Mouse (Mus musculus) intestine, embryonic 15.5 days (tissue): ENCODE data around the gene Mettl2. TPM values are rescaled to one million over a fixed set of nuclear protein-coding genes. Genes with fewer than 3 reads are reported as not detected.
A peak's percentile ranks its signal among the peaks of the same experiment; 100 is the strongest.

Source experiments
- ATAC-seq: fragments of 200-750 bp; cut with Nextera tagmentation; 2 replicates; pipeline ENCODE4 v1.8.0; 2017; ENCODE audit warnings: moderate TSS enrichment, moderate library complexity
- H3K27ac ChIP-seq: fragments of 300-500 bp; sonication (generic); 2 replicates; pipeline ENCODE4 v1.5.1; 2015; ENCODE audit warnings: mild to moderate bottlenecking, inconsistent platforms
- H3K27me3 ChIP-seq: fragments of 300-500 bp; sonication (generic); replicated peaks from 2 replicates; pipeline ENCODE4 v1.6.1; 2015; ENCODE audit warnings: inconsistent platforms
- H3K36me3 ChIP-seq: fragments of 300-500 bp; sonication (generic); 2 replicates; pipeline ENCODE4 v1.6.1; 2015; ENCODE audit warnings: inconsistent platforms
- H3K4me1 ChIP-seq: fragments of 300-500 bp; sonication (generic); replicated peaks from 2 replicates; pipeline ENCODE4 v1.6.1; 2015; ENCODE audit warnings: inconsistent platforms
- H3K4me2 ChIP-seq: fragments of 300-500 bp; sonication (generic); replicated peaks from 2 replicates; pipeline ENCODE4 v1.6.1; 2015; ENCODE audit warnings: mild to moderate bottlenecking, inconsistent platforms
- H3K4me3 ChIP-seq: fragments of 300-500 bp; sonication (generic); replicated peaks from 2 replicates; pipeline ENCODE4 v1.5.1; 2015; ENCODE audit warnings: inconsistent platforms
- H3K9ac ChIP-seq: fragments of 300-500 bp; sonication (generic); 2 replicates; pipeline ENCODE4 v1.6.1; 2015; ENCODE audit warnings: inconsistent platforms
- H3K9me3 ChIP-seq: fragments of 300-500 bp; sonication (generic); 2 replicates; pipeline ENCODE4 v1.6.1; 2016; ENCODE audit warnings: inconsistent platforms
- WGBS: fragments of 180-500 bp; shearing (Covaris S2); methylation state at CpG from one replicate; pipeline ENCODE4 v1.1.7; 2015; 5-methylcytosine and 5-hydroxymethylcytosine counted together
- polyA plus RNA-seq: library from polyadenylated mRNA; unstranded; fragments of >200 nt; fragmentation: Nextera tagmentation; extraction: Ambion mirVana; gene quantifications from 2 replicates; pipeline ENCODE4 v1.2.1, GENCODE M21; 2015

Mettl2 gene
- polyA plus RNA-seq, 1 experiment from 2014 or later = 38.0 TPM

DNA sequence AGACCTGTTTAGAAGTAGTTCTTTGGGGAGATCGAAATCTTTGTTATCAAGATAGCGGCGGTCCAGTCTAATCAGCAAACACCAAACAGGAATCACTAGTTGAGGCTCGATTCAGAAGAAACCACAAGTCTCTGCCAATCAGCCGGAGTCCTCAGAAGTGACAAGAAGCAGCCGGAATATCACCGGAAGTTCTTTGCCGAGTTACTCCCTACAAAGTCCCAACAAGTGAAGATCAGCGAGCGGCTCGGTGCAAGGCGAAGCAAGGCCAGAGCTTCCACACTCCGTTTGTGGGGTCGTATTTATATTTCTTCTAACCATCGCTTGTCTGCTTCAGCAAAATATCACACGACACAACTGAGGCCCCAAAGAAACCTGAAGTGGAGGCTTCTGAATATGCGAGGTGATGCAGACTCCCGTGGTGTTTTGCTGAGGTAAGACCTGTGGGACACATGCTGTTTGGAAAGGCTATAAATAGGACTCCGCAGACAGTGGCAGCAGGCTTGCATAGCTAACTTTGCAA, 30.6 kb downstream of the Mettl2 start:
- no peaks in the 10 kb centered on the region for H3K9me3 ChIP-seq
- WGBS = 82% methylated on average over 19 of the region's 19 CpGs
- ATAC-seq = no peak

DNA sequence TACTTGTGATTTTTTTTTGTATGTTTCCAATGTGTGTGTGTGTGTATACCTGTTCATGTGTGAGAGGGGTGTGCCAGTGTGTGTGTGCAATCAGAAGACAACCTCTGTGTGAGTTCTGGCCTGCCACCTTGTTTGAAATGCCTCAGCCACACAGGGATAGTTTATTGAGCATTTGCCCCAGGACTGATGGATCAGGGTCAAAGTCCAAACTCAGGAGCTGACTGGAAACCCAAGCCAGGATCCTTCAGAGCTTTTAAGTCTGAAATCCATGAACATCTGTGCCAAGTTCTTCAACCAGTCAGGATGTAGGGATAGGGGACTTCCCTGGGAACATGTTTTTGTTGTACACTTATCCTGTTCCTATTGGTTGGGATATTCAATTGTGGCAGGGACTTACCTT, 31.8 kb downstream of the Mettl2 start:
- Histone ChIP-seq H3K4me3 (no peak overlapping the region), H3K9me3 (no peaks in the 10 kb centered on the region), H3K27me3 (no peaks in the 10 kb centered on the region), H3K36me3 (no peaks in the 10 kb centered on the region), H3K4me2 (no peak overlapping the region), H3K9ac (no peak overlapping the region), H3K4me1 (peaks cover 9% of the 10 kb centered on the region; the same call in 1 of the 2 replicates), H3K27ac (no peak overlapping the region)
- ATAC-seq = no peak

More for the DNA sequence above, 30.6 kb downstream of the Mettl2 start:
- no peak overlapping the region for H3K27ac ChIP-seq
- H3K27me3 ChIP-seq = no peaks in the 10 kb centered on the region
- no peak overlapping the region for H3K4me2 ChIP-seq
- no peak overlapping the region for H3K4me3 ChIP-seq
- no peaks in the 10 kb centered on the region for H3K36me3 ChIP-seq
- peaks cover 10% of the 10 kb centered on the region; the same call in 1 of the 2 replicates for H3K4me1 ChIP-seq
- no peak overlapping the region for H3K9ac ChIP-seq

DNA sequence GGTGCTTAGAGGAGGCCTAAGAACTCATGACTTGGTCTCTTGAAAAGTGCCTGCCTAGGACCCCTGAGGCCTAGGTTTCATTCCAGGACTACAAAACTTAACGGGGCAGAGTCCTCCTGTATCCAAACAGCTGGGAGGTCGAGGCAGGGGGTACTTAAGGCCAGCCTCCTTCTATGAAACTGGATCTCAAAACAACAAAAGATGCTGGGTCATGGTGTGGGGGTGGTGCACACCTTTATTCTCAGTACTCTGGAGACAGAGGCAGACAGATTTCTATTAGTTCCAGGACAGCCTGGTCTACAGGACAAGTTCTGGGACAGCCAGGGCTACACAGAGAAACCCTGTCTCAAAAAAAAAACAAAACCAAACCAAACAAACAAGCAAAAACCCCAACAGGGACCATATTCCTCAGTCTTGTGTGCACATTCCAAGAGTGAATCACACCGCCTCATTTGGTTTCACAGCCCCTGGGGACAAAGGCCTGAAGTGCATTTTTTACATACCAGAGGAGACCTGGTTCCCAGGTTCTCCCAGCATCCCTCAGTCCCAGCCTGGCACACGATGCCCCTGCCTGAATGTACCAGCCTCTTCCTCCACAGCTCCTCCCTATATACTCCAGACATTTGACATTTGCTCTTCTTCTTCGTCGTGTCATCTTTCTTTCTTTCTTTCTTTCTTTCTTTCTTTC, 33.6 kb downstream of the Mettl2 start:
- Histone ChIP-seq H3K4me3 (no peak overlapping the region), H3K4me1 (no peaks in the 10 kb centered on the region), H3K9ac (no peak overlapping the region), H3K4me2 (no peak overlapping the region), H3K27me3 (no peaks in the 10 kb centered on the region), H3K27ac (no peak overlapping the region), H3K36me3 (no peaks in the 10 kb centered on the region), H3K9me3 (peaks cover 4% of the 10 kb centered on the region; the same call in 1 of the 2 replicates)
- 57% methylated on average over 6 of the region's 6 CpGs for WGBS
- ATAC-seq = no peak

DNA sequence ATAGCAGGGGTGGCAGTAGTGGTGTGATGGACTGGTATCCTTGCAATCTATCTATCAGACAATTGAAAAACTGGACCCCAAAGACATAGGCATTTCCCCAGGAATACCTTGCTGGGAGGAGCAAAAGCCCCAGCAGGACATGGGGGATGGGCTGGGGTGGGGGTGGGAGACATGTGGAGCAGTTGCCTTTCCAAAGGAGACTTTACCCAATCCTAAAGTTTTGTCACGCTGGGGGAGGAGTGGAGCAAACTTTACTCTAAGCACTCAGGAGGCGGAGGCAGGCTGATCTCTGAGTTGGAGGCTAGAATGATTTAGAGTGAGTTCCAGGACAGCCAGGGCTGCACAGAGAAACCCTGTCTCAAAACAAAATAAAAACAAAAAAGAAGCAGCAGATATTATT, 35.2 kb downstream of the Mettl2 start:
- Histone ChIP-seq H3K27ac (no peak overlapping the region), H3K9me3 (peaks cover 9% of the 10 kb centered on the region; the same call in 1 of the 2 replicates), H3K4me3 (no peak overlapping the region), H3K4me1 (no peaks in the 10 kb centered on the region), H3K36me3 (no peaks in the 10 kb centered on the region), H3K9ac (no peak overlapping the region), H3K4me2 (no peak overlapping the region), H3K27me3 (no peaks in the 10 kb centered on the region)
- ATAC-seq = no peak
- WGBS = 83% methylated on average over 2 of the region's 2 CpGs

DNA sequence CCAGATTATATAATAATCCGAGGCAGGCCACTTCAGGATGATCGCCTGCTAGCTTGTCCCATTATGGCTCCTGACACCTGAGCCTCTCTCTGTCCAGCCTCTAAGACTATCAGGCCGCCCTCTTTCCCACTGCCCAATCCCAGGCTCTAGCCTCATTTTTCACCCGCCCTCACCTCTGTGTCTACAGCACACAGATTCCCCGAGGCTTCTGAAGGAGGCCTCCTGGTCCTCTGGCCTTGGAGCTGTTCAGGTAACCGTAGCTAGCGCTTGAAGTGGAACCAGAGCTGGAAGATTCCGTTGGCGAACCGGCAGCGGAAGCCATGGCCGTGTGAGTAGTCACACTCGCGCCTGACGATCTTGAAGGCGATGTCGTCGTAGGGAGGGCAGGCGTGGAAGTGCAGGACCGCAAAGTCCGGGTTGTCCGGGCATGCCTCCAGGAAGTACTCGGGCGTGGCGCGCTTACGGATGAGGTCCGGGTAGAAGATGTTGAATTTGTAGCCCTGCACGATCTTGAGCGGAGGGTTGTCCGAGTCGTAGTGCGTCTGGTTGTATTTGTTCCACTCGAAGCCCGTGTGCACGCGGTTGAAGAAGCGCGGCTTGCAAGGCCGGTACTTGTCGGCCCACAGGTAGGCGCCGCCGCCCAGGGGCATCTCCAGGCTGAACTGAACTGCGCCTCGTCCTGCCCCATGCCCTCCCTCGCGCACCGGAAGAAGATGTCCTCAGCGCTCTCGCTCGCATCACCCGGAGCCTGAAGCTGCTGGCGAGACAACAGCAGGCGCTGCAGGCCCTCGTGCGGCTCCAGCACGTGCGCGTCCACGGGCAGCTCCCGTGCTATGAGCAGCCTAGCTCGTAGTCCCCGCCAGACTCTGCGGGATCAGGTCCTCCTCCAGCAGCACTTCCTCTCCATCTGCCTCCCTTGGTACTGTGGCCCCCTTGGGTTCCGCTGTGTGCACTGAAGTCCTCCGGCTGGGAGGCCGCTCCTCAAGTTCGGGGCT, 38.6 kb downstream of the Mettl2 start:
- Histone ChIP-seq H3K4me2 (no peak overlapping the region), H3K27ac (no peak overlapping the region), H3K9me3 (peaks cover 9% of the 10 kb centered on the region; the same call in 1 of the 2 replicates), H3K36me3 (no peaks in the 10 kb centered on the region), H3K27me3 (no peaks in the 10 kb centered on the region), H3K4me3 (no peak overlapping the region), H3K4me1 (no peaks in the 10 kb centered on the region), H3K9ac (no peak overlapping the region)
- WGBS = 77% methylated on average over 69 of the region's 69 CpGs
- no peak for ATAC-seq

DNA sequence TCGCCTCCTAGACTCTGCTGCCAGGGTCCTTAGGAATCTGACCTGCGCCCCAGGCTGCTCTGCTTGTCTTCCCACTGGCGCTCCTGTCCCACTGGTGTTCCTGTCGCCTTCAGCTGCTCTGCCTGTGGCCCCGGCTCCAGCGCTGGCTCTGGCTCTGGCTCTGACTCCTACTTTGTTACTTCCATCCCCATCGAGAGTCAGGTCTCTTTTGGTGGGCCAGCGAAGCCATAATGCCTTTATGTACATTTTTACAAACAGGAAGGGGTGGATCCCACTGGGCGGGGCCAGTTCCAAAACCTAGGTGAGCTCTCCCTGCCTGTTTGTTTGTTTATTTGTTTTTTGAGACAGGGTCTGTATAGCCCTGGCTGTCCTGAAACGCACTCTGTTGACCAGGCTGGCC, 40.6 kb downstream of the Mettl2 start:
- H3K4me3 ChIP-seq = no peak overlapping the region
- no peaks in the 10 kb centered on the region for H3K36me3 ChIP-seq
- no peak overlapping the region for H3K9ac ChIP-seq
- H3K4me2 ChIP-seq = no peak overlapping the region
- peaks cover 9% of the 10 kb centered on the region; the same call in 1 of the 2 replicates for H3K9me3 ChIP-seq
- H3K27me3 ChIP-seq = no peaks in the 10 kb centered on the region
- WGBS = 89% methylated on average over 10 of the region's 10 CpGs
- H3K27ac ChIP-seq = no peak overlapping the region
- H3K4me1 ChIP-seq = no peaks in the 10 kb centered on the region
- ATAC-seq = no peak

DNA sequence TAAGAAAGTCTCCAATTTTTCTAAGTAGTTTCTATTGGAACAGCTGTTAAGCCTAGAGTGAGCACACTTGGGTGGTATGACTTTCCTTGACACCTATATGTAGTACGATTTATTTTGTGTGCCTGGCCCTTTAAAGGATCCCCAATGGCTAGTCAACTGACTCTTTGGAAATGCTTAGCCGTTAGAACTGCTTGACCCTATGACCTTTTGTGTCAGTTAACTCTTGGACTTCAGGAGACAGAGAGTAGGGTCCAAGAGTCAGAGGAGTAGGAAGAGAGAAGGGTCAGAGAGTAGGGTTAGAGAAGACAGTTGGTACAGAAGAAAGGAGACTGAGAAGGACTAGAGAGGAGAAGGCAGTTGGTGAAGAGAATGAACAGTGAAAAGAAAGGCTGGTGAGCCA, 52.3 kb downstream of the Mettl2 start, which contains the start of gene Tlk2:
Gene Tlk2, plus strand, starts transcription at position 292 of the 400 bp plus-strand sequence.
- H3K4me2 ChIP-seq = peak within 1 kb of the TSS; percentile 85
- no peaks in the 10 kb centered on the region for H3K36me3 ChIP-seq
- peak within 1 kb of the TSS; percentile 95; the same call in 1 of the 2 replicates for H3K4me3 ChIP-seq
- H3K9ac ChIP-seq = no peak within 1 kb of the TSS
- ATAC-seq = no peak
- no peak within 1 kb of the TSS for H3K27ac ChIP-seq
- H3K27me3 ChIP-seq = no peaks in the 10 kb centered on the region
- H3K4me1 ChIP-seq = peaks cover 9% of the 10 kb centered on the region
- no peaks in the 10 kb centered on the region for H3K9me3 ChIP-seq
- 48% methylated on average over 2 of the region's 2 CpGs for WGBS

DNA sequence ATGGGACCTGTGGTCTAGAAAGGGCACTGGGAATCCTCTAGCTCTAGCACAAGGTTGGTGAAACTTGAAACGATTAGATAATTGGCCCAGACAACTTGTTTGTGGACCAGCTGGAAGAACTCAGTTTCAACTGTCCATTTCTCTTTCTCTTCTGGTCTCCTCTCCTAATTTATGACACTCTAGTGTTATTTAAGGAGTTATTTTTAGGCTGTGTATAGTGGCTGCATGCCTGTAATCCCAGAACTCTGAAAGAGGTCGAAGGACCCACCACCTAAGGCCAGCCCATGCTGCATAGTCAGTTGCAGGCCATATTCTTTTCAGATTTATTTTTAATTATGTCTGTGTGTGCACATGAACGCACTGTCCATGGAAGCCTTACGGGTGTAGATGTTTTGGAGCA, 53.3 kb downstream of the Mettl2 start:
- H3K4me1 ChIP-seq = peaks cover 9% of the 10 kb centered on the region
- peak overlapping the region; percentile 95; the same call in 1 of the 2 replicates for H3K4me3 ChIP-seq
- no peaks in the 10 kb centered on the region for H3K9me3 ChIP-seq
- ATAC-seq = no peak
- H3K9ac ChIP-seq = no peak overlapping the region
- no peaks in the 10 kb centered on the region for H3K27me3 ChIP-seq
- no peak overlapping the region for H3K27ac ChIP-seq
- H3K36me3 ChIP-seq = peaks cover 1% of the 10 kb centered on the region; the same call in 1 of the 2 replicates
- H3K4me2 ChIP-seq = peak overlapping the region; percentile 85
- 68% methylated on average over 4 of the region's 4 CpGs for WGBS

DNA sequence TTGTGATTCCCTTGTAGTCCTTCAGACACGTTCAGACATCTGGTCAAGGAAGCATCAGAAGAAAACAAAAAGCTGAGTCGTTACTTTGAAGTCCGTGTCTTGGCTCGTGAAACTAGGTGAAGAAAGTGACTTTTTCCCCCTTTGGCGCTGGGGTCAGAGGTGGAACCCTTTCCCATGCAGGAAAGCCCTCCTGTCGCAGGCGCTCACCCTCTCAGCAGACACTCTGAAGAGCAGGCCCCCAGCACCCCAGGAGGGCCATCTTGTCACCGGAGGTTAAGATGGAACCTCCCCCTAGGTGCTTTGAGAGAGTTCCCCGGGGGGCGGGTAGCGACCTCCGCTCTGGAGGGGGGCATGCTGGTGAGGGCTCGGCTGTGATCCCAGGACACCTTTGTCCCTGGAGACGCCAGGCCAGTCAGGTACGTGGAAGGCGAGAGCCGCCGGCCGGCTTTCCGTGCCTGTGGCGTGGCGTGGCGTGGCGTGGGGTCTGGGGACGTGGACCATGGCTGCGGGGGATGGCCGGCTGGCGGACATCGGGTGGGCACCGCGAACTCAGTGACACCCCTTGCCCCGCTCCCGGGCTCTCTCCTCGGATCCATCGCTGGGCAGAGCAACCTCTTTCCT, 54.4 kb downstream of the Mettl2 start:
- Histone ChIP-seq H3K9me3 (no peaks in the 10 kb centered on the region), H3K4me2 (peak overlapping the region; percentile 85), H3K27ac (peak overlapping the region; percentile 95), H3K27me3 (no peaks in the 10 kb centered on the region), H3K9ac (peak overlapping the region; percentile 99), H3K4me1 (peaks cover 9% of the 10 kb centered on the region), H3K36me3 (peaks cover 6% of the 10 kb centered on the region; the same call in 1 of the 2 replicates), H3K4me3 (peak overlapping the region; percentile 95)
- peak; percentile 52 for ATAC-seq
- WGBS = under 1% methylated on average over 33 of the region's 35 CpGs

DNA sequence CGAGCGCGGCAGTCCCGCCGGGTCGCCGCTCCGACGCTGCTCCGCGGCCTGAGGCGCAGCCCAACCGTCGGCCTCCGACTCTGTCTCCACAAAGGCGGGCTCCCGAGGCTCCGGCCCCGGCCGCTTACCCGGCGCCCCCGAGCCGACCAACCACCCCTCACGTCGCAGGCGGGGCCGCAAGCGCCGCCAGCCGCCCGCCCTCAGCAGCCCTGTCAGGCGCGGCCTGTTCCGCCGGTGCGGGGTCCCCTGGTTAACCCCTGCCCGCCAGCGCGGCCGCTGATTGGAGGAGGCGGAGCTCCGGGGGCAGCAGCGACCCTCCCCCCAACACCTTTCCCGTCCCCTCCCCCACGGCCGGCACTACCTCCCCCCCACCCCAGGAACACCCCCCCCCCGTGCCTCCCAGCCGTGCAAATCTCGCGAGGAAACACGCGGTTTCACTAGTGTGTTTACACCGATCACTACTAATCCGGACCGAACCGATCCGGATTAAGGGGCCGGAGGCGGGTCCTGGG, 55.0 kb downstream of the Mettl2 start:
- H3K4me3 ChIP-seq = peak overlapping the region; percentile 95
- no peaks in the 10 kb centered on the region for H3K9me3 ChIP-seq
- H3K27ac ChIP-seq = peak overlapping the region; percentile 95
- H3K36me3 ChIP-seq = peaks cover 6% of the 10 kb centered on the region; the same call in 1 of the 2 replicates
- under 1% methylated on average over 59 of the region's 60 CpGs for WGBS
- peak overlapping the region; percentile 99 for H3K9ac ChIP-seq
- H3K4me1 ChIP-seq = peaks cover 9% of the 10 kb centered on the region
- no peaks in the 10 kb centered on the region for H3K27me3 ChIP-seq
- peak overlapping the region; percentile 85 for H3K4me2 ChIP-seq
- ATAC-seq = peak; percentile 98

DNA sequence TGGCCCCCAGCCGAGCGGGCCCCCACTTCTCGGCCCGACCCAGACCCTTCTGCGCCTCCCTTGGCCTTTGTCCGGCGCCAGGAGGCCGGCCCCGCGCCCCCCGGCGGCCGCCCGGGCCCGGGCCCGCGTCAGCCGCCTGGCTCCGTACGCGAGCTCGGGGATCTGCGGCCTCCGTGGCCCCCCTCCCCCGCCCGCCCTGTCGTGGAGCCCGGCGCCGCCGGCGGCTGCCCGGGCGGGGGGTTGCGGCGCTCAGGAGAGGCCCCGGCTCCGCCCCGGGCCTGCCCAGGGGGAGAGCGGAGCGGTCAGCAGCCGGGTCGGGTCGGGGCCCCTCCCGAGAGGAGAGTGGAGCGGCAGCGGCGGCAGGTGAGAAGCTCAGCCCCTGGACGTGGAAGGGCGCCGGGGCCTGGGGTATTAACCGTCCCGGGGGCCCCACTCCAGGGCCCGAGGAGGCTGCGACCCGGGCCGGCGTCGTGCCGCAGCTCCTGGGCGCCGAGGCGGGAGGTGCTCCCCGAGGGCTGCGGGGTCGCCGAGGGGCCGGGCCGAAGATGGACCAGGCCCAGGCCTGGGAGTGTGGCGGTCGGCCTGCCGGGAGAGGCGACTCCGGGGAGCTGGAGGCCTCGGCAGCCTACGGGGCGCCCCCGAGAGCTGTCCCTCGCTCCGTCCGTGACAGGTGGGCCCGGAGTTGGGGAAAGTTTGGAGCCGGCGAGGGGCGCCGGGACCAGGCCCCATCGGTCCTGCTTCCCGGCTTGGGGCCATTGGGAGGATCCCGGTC, 55.6 kb downstream of the Mettl2 start:
- Histone ChIP-seq H3K4me2 (peak overlapping the region; percentile 85), H3K4me1 (peaks cover 9% of the 10 kb centered on the region), H3K27me3 (no peaks in the 10 kb centered on the region), H3K36me3 (peaks cover 6% of the 10 kb centered on the region; the same call in 1 of the 2 replicates), H3K9ac (peak overlapping the region; percentile 99), H3K27ac (peak overlapping the region; percentile 94), H3K4me3 (peak overlapping the region; percentile 95), H3K9me3 (no peaks in the 10 kb centered on the region)
- ATAC-seq = peak; percentile 70
- under 1% methylated on average over 73 of the region's 89 CpGs for WGBS
